ENCODE assay signal across 21 mouse cellular contexts in genomic region chr9:114697926-114698325, GRCm38 (mm10).
"Had no signal": no experiment of that assay in that cellular context is flagged by ENCODE, and none has a peak within 500 bp of the region (broad histone marks: within the 10 kb centered on the region; RNA-seq: fewer than 3 reads in every experiment).

No protein-coding gene starts in this region.

- H3K4me2 ChIP-seq: limb, embryonic 12.5 days; limb, embryonic 15.5 days; liver, embryonic 11.5 days; lung, embryonic 14.5 days; midbrain, embryonic 12.5 days; midbrain, embryonic 15.5 days; neural tube, embryonic 12.5 days; neural tube, embryonic 15.5 days had no signal

- H3K27ac ChIP-seq: limb, embryonic 12.5 days; limb, embryonic 15.5 days; liver, embryonic 14.5 days; macrophage; midbrain, embryonic 12.5 days; midbrain, embryonic 15.5 days; neural tube, embryonic 12.5 days; neural tube, embryonic 15.5 days had no signal

- ATAC-seq: liver, postnatal 0 days; lung, postnatal 0 days; midbrain, embryonic 15.5 days had no signal

- H3K9me3 ChIP-seq: limb, embryonic 12.5 days; limb, embryonic 15.5 days; midbrain, embryonic 12.5 days; midbrain, embryonic 15.5 days; neural tube, embryonic 12.5 days; neural tube, embryonic 15.5 days had no signal

- H3K4me1 ChIP-seq: limb, embryonic 12.5 days; limb, embryonic 15.5 days; midbrain, embryonic 12.5 days; midbrain, embryonic 15.5 days; neural tube, embryonic 12.5 days had no signal

- DNase-seq: kidney, adult 18-20 months; kidney, adult 9 months; kidney, postnatal 14 days; kidney, postnatal 4 days; layer of hippocampus, adult 9-11 months; left cerebral cortex, postnatal 4 days; liver, postnatal 0 days; lung, embryonic 14.5 days; right cerebral cortex, postnatal 25 days; thymus, adult 18-20 months; thymus, postnatal 36 days had no signal

- H3K4me3 ChIP-seq: limb, embryonic 12.5 days; limb, embryonic 15.5 days; midbrain, embryonic 12.5 days; midbrain, embryonic 15.5 days; neural tube, embryonic 12.5 days; neural tube, embryonic 15.5 days had no signal

- H3K9ac ChIP-seq: limb, embryonic 12.5 days; limb, embryonic 15.5 days; liver, embryonic 14.5 days; liver, postnatal 0 days; lung, embryonic 14.5 days; midbrain, embryonic 12.5 days; midbrain, embryonic 15.5 days; neural tube, embryonic 12.5 days; neural tube, embryonic 15.5 days had no signal

- H3K27me3 ChIP-seq: limb, embryonic 12.5 days; limb, embryonic 15.5 days; midbrain, embryonic 12.5 days; midbrain, embryonic 15.5 days; neural tube, embryonic 12.5 days; neural tube, embryonic 15.5 days had no signal
